Mouse (Mus musculus) ES-Bruce4 (cell line): Measurements from ENCODE around the gene Svs1. TPM values are rescaled to one million over a fixed set of nuclear protein-coding genes. Genes with fewer than 3 reads are reported as not detected.

ENCODE experiments used
- H3K27ac ChIP-seq: 2 replicates; pipeline ENCODE4 v1.5.1; 2012; ENCODE audit warnings: low read length, inconsistent platforms; ENCODE audit not compliant: insufficient read depth
- H3K27me3 ChIP-seq: 2 replicates; pipeline ENCODE4 v1.6.1; 2012; ENCODE audit warnings: mild to moderate bottlenecking, low read length, inconsistent platforms; ENCODE audit not compliant: control insufficient read depth, poor library complexity, insufficient read depth, severe bottlenecking
- H3K36me3 ChIP-seq: 2 replicates; pipeline ENCODE4 v1.6.1; 2012; ENCODE audit warnings: inconsistent platforms, mild to moderate bottlenecking, low read length, moderate library complexity; ENCODE audit not compliant: control insufficient read depth, poor library complexity, insufficient read depth, severe bottlenecking
- H3K4me1 ChIP-seq: one replicate; pipeline ENCODE4 v1.8.1; 2011; ENCODE audit warnings: low read length; ENCODE audit not compliant: control insufficient read depth, insufficient read depth
- H3K4me3 ChIP-seq: 2 replicates; pipeline ENCODE4 v1.5.1; 2011; ENCODE audit warnings: low read depth, mild to moderate bottlenecking, low read length
- H3K9ac ChIP-seq: 2 replicates; pipeline ENCODE4 v1.6.1; 2012; ENCODE audit warnings: low read depth, mild to moderate bottlenecking, inconsistent platforms; ENCODE audit not compliant: poor library complexity, severe bottlenecking
- H3K9me3 ChIP-seq: replicated peaks from 2 replicates; pipeline ENCODE4 v1.6.1; 2012; ENCODE audit warnings: mild to moderate bottlenecking, low read length, inconsistent platforms; ENCODE audit not compliant: control insufficient read depth, poor library complexity, insufficient read depth, severe bottlenecking
- CTCF ChIP-seq: IDR thresholded peaks from one replicate; pipeline ENCODE4 v1.8.1; 2011; ENCODE audit warnings: low read depth, low read length
- EP300 ChIP-seq: IDR thresholded peaks from 2 replicates; pipeline ENCODE4 v1.6.1; 2011; ENCODE audit warnings: low read depth, low read length; ENCODE audit not compliant: insufficient read depth
- POLR2A ChIP-seq: IDR thresholded peaks from one replicate; pipeline ENCODE4 v1.8.1; 2011; ENCODE audit warnings: low read length; ENCODE audit not compliant: insufficient read depth
- polyA plus RNA-seq: library from polyadenylated mRNA; stranded (reverse); fragments of >200 nt; gene quantifications from 2 replicates; pipeline ENCODE4 v1.2.4, GENCODE M21; 2011; ENCODE audit warnings: low read depth; ENCODE audit not compliant: missing spikeins, insufficient read depth, insufficient read length

Svs1 gene
- not detected in 2 replicates for polyA plus RNA-seq

- no peak within 1 kb of the TSS for H3K27ac ChIP-seq
- TF ChIP-seq CTCF (no peak), EP300 (no peak), POLR2A (no peak)
These were observed at the start of gene Svs1 for GRCm38 (mm10) chr6:48986444-48986990. Gene Svs1 (plus strand): TSS chr6:48986861.

DNA sequence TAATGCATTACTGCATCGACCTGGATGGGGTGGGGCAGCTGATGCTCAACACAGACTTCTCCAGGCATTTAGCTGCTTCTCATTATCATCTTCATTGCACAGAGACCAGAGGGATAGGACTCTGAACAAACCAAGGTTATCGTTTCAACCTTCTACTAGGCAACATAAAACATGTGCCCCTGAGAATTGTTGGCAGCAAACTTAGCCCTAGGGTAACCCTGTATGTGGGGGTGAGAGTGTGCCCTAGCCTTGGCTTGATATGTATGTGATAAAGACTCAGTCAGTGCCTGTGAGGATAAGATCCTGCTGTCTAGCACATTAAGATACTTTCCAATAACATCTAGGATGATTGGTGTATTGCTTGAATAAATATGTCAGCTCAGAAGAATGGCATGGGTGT lies 37.1 kb upstream of the Svs1 start:
- TF ChIP-seq EP300 (no peak), CTCF (no peak), POLR2A (no peak)
- no peak overlapping the region for H3K4me3 ChIP-seq
- H3K36me3 ChIP-seq = no peaks in the 10 kb centered on the region
- no peak overlapping the region for H3K9ac ChIP-seq
- no peaks in the 10 kb centered on the region for H3K4me1 ChIP-seq
- no peaks in the 10 kb centered on the region for H3K27me3 ChIP-seq
- no peak overlapping the region for H3K27ac ChIP-seq
- no peaks in the 10 kb centered on the region for H3K9me3 ChIP-seq

More at GRCm38 (mm10) chr6:48986444-48986990, at the start of gene Svs1:
- H3K36me3 ChIP-seq = no peaks in the 10 kb centered on the region
- H3K4me1 ChIP-seq = no peaks in the 10 kb centered on the region
- no peak within 1 kb of the TSS for H3K4me3 ChIP-seq
- H3K9ac ChIP-seq = no peak within 1 kb of the TSS
- H3K9me3 ChIP-seq = no peaks in the 10 kb centered on the region
- no peaks in the 10 kb centered on the region for H3K27me3 ChIP-seq

- no peaks in the 10 kb centered on the region for H3K36me3 ChIP-seq
These were observed 36.0 kb upstream of the Svs1 start for GRCm38 (mm10) chr6:48950676-48951075.

DNA sequence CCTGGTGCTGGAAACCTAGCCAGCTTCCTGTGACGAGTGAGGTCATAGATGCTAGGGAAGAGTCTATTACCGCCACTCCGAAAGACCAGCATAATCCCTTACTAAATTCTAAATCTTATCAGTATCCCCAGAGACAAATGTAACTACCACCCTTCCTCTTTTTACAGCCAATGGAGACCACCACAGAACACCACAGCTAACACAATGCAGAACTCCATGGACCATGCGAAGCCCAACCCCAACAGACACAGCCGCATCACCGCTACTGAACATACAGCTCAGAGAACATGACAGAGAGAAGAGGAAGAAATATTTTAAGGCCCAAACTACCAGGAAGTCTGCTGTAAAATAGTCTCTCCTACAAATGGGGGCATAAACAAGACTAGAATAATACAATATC lies 35.0 kb upstream of the Svs1 start:
- H3K27me3 ChIP-seq = no peaks in the 10 kb centered on the region
- H3K36me3 ChIP-seq = no peaks in the 10 kb centered on the region
- no peak overlapping the region for H3K4me3 ChIP-seq
- no peaks in the 10 kb centered on the region for H3K9me3 ChIP-seq
- TF ChIP-seq CTCF = no peak
- no peak for TF ChIP-seq POLR2A
- TF ChIP-seq EP300 = no peak
- H3K9ac ChIP-seq = no peak overlapping the region
- H3K27ac ChIP-seq = no peak overlapping the region
- H3K4me1 ChIP-seq = no peaks in the 10 kb centered on the region

More at GRCm38 (mm10) chr6:48950676-48951075, 36.0 kb upstream of the Svs1 start:
- H3K27me3 ChIP-seq = no peaks in the 10 kb centered on the region
- H3K9ac ChIP-seq = no peak overlapping the region
- no peak overlapping the region for H3K27ac ChIP-seq
- H3K4me3 ChIP-seq = no peak overlapping the region
- H3K9me3 ChIP-seq = no peaks in the 10 kb centered on the region
- TF ChIP-seq CTCF = no peak
- no peak for TF ChIP-seq EP300
- no peak for TF ChIP-seq POLR2A
- H3K4me1 ChIP-seq = no peaks in the 10 kb centered on the region

DNA sequence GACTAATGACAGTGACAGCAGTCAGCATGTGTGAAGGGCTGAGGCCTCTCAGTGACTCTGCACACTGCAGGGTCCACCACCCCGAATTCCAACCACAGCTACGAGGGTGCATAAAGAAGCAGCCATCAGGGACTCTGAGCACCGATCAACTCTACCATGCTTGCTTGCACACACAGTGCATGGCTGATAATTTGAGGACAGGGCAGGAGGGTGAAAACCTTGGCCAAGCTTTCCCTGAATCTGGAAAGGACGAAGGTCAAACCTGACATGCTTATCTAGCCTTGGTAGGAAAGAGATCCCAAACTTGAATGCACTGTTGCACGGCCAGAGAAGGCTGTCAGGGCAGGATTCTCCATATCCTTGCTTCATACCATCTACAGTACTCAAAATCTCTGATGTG lies 33.4 kb upstream of the Svs1 start:
- Histone ChIP-seq H3K27me3 (no peaks in the 10 kb centered on the region), H3K4me1 (no peaks in the 10 kb centered on the region), H3K9ac (no peak overlapping the region), H3K36me3 (no peaks in the 10 kb centered on the region), H3K27ac (no peak overlapping the region), H3K9me3 (no peaks in the 10 kb centered on the region), H3K4me3 (no peak overlapping the region)
- no peak for TF ChIP-seq EP300
- TF ChIP-seq POLR2A = no peak
- TF ChIP-seq CTCF = no peak

- no peak overlapping the region for H3K4me3 ChIP-seq
- TF ChIP-seq EP300 (no peak), CTCF (no peak), POLR2A (no peak)
- H3K36me3 ChIP-seq = no peaks in the 10 kb centered on the region
These were observed 32.5 kb upstream of the Svs1 start for GRCm38 (mm10) chr6:48954211-48954610.

More at GRCm38 (mm10) chr6:48954211-48954610, 32.5 kb upstream of the Svs1 start:
- no peak overlapping the region for H3K9ac ChIP-seq
- no peaks in the 10 kb centered on the region for H3K9me3 ChIP-seq
- H3K27ac ChIP-seq = no peak overlapping the region
- H3K27me3 ChIP-seq = no peaks in the 10 kb centered on the region
- H3K4me1 ChIP-seq = no peaks in the 10 kb centered on the region
